Mouse (Mus musculus) liver, postnatal 0 days (tissue): ENCODE results near the gene Fhit. TPM values are rescaled to one million over a fixed set of nuclear protein-coding genes. Genes with fewer than 3 reads are reported as not detected.

Source experiments
- ATAC-seq: fragments of 200-750 bp; cut with Nextera tagmentation; 2 replicates; pipeline ENCODE4 v1.8.0; 2017; ENCODE audit warnings: mild to moderate bottlenecking, moderate library complexity
- DNase-seq: peaks from one replicate; pipeline ENCODE4 v3.0.0-alpha.2; 2016
- H3K27ac ChIP-seq: fragments of 300-500 bp; sonication (generic); 2 replicates; pipeline ENCODE4 v1.5.1; 2014; ENCODE audit warnings: antibody characterized with exemption, moderate library complexity, mild to moderate bottlenecking, low read depth
- H3K27me3 ChIP-seq: fragments of 300-500 bp; sonication (generic); 2 replicates; pipeline ENCODE4 v1.6.1; 2014; ENCODE audit warnings: low read length, control low read depth, mixed read lengths; ENCODE audit not compliant: insufficient read depth
- H3K36me3 ChIP-seq: fragments of 300-500 bp; sonication (generic); replicated peaks from 2 replicates; pipeline ENCODE4 v1.6.1; 2014; ENCODE audit warnings: mild to moderate bottlenecking, control low read depth, low read length, moderate library complexity, mixed read lengths; ENCODE audit not compliant: insufficient read depth
- H3K4me1 ChIP-seq: fragments of 300-500 bp; sonication (generic); 2 replicates; pipeline ENCODE4 v1.6.1; 2014; ENCODE audit warnings: antibody characterized with exemption, mild to moderate bottlenecking, control low read depth; ENCODE audit not compliant: insufficient read depth
- H3K4me2 ChIP-seq: fragments of 300-500 bp; sonication (generic); 2 replicates; pipeline ENCODE4 v1.6.1; 2014; ENCODE audit warnings: low read depth, mild to moderate bottlenecking, low read length, moderate library complexity, mixed read lengths
- H3K4me3 ChIP-seq: fragments of 300-500 bp; sonication (generic); 2 replicates; pipeline ENCODE4 v1.5.1; 2014; ENCODE audit warnings: low read depth, low read length
- H3K9ac ChIP-seq: fragments of 300-500 bp; sonication (generic); replicated peaks from 2 replicates; pipeline ENCODE4 v1.6.1; 2014; ENCODE audit warnings: mild to moderate bottlenecking, moderate library complexity
- H3K9me3 ChIP-seq: fragments of 300-500 bp; sonication (generic); 2 replicates; pipeline ENCODE4 v1.6.1; 2016; ENCODE audit warnings: mild to moderate bottlenecking, control low read depth, low read length, mixed read lengths
- CTCF ChIP-seq: sonication (generic); IDR thresholded peaks from 2 replicates; pipeline ENCODE4 v1.5.1; 2016; ENCODE audit warnings: antibody characterized with exemption, low read depth
- EP300 ChIP-seq: IDR thresholded peaks from 2 replicates; pipeline ENCODE4 v1.6.1; 2016; ENCODE audit warnings: antibody characterized with exemption, low read depth, mild to moderate bottlenecking
- WGBS: fragments of 180-500 bp; shearing (Covaris S2); extraction: QIAGEN DNeasy Blood & Tissue Kit; methylation state at CpG from one replicate; pipeline ENCODE4 v1.1.7; 2014; ENCODE audit not compliant: insufficient replicate concordance; 5-methylcytosine and 5-hydroxymethylcytosine counted together
- polyA plus RNA-seq: library from polyadenylated mRNA; unstranded; fragments of >200 nt; fragmentation: Nextera tagmentation; extraction: Ambion mirVana; gene quantifications from 2 replicates; pipeline ENCODE4 v1.2.1, GENCODE M21; 2015

The Fhit gene
- polyA plus RNA-seq, 1 experiment from 2014 or later = 8.1 TPM

DNA sequence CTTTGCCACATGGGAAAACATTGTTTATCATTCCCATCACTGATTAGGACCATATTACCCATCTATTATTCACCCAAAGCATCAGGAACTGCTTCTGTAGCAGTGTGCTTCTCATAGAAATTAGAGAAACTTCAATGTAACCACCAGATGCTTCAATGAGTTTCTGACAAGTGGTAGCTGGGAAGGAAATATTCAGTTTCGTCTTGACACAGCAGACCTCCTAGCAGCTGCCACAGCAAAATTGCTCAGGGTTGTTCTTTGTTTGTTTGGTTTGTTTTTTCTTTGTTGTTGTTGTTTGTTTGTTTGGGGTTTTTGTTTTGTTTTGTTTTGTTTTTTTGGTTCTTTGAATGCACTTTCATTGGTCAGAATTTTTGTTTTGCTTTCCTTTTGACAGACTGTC lies 798.5 kb downstream of the Fhit start:
- WGBS = 73% methylated on average over 1 of the region's 1 CpGs
- Histone ChIP-seq H3K9me3 (no peaks in the 10 kb centered on the region), H3K4me1 (no peaks in the 10 kb centered on the region), H3K27ac (no peak overlapping the region), H3K4me3 (no peak overlapping the region), H3K4me2 (no peak overlapping the region), H3K9ac (no peak overlapping the region), H3K36me3 (no peaks in the 10 kb centered on the region), H3K27me3 (no peaks in the 10 kb centered on the region)
- ATAC-seq = no peak
- TF ChIP-seq CTCF (no peak), EP300 (no peak)
- DNase-seq = no peak

DNA sequence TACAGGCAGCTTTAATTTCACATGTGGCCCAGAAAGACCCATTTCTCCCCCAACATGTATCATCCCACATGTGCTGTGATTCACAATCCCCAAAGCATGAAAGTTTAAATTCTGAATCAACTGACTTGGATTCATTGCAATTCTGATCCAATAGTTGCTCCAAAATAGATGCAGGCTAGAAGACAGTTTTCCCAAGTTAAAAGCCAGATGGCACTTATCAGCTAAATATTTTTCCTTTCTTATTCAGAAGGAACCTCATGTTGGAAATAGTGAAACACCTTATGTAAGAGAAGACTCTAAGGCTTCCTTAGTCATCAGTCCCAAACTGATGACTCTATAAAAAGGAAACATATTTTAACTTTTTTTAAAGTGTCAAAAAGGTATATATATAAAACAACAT lies 815.9 kb downstream of the Fhit start:
- no peak for TF ChIP-seq EP300
- no peak for TF ChIP-seq CTCF
- Histone ChIP-seq H3K9ac (no peak overlapping the region), H3K4me3 (no peak overlapping the region)

DNA sequence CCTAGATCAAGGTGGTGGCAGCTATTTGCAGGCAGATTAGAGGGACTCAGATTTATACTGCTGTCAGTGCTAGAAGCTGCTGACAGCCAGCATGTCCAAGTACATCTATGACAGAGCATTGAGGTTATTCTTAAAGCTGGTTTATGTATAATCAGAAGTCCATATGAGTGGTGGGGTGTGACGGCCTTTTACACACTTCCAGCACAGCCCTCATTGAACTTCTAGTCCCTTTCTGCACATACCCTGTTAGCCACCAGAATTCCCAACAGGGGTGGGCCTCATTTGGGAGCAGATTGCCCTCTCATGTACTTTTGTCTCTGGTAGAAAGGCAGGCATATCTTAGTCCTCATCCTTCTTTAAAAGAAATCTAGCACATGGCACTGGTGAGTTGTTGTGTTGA lies 817.8 kb downstream of the Fhit start:
- no peaks in the 10 kb centered on the region for H3K36me3 ChIP-seq
- H3K4me1 ChIP-seq = no peaks in the 10 kb centered on the region
- H3K9me3 ChIP-seq = no peaks in the 10 kb centered on the region
- no peak overlapping the region for H3K4me2 ChIP-seq
- WGBS = 61% methylated on average over 1 of the region's 1 CpGs
- no peak overlapping the region for H3K9ac ChIP-seq
- no peak overlapping the region for H3K4me3 ChIP-seq
- H3K27me3 ChIP-seq = no peaks in the 10 kb centered on the region
- no peak for DNase-seq
- TF ChIP-seq EP300 (no peak), CTCF (no peak)
- H3K27ac ChIP-seq = no peak overlapping the region
- ATAC-seq = no peak

More for the DNA sequence above, 815.9 kb downstream of the Fhit start:
- Histone ChIP-seq H3K27ac (no peak overlapping the region), H3K27me3 (no peaks in the 10 kb centered on the region), H3K4me2 (no peak overlapping the region), H3K9me3 (no peaks in the 10 kb centered on the region), H3K36me3 (no peaks in the 10 kb centered on the region), H3K4me1 (no peaks in the 10 kb centered on the region)
- no peak for DNase-seq
- ATAC-seq = no peak

DNA sequence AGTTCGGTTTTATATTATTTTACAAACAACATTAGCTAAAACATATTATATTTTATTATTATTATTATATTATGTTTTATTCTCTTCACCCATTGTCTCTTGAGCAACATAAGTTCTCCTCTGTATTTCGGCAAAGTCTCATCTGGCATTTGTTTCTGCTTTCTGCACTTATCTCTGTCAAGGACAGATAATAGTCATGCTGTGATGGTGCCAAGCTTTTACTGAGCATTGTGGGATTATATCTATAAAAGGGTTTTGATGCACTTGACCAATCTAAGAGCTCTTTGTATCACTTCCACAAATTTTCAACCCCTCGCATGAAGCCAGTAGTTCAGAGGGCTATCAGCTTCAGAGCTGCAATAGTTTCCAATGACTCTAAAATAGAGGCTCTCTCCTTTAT lies 845.1 kb downstream of the Fhit start:
- H3K4me2 ChIP-seq = no peak overlapping the region
- whole genome bisulfite sequencing = 76% methylated on average over 3 of the region's 3 CpGs
- ATAC-seq (no peak), DNase-seq (no peak)
- no peak for TF ChIP-seq CTCF
- no peak for TF ChIP-seq EP300
- no peaks in the 10 kb centered on the region for H3K9me3 ChIP-seq
- H3K27me3 ChIP-seq = no peaks in the 10 kb centered on the region
- H3K36me3 ChIP-seq = no peaks in the 10 kb centered on the region
- H3K27ac ChIP-seq = no peak overlapping the region
- no peak overlapping the region for H3K9ac ChIP-seq
- no peak overlapping the region for H3K4me3 ChIP-seq
- no peaks in the 10 kb centered on the region for H3K4me1 ChIP-seq

DNA sequence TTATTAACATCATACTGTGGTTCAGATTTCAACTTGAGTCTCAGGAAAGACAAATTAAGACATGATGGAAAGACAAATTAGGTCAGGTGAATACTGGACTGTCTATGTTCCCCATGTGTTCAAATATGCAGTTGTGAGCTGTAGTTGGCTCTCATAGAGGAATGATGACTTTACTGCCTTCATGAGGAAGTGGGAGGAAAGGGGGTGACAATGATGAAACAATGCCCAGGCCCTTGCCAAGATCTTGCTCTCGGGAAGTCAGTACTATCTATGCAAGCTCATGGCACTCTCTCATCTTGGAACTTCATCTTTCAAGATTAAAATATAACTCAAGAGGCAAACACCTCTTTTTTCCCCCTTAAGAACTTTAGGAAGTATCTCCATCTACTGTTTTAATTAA lies 849.6 kb downstream of the Fhit start:
- DNase-seq (no peak), ATAC-seq (no peak)
- no peaks in the 10 kb centered on the region for H3K36me3 ChIP-seq
- no peaks in the 10 kb centered on the region for H3K4me1 ChIP-seq
- H3K9me3 ChIP-seq = no peaks in the 10 kb centered on the region
- H3K9ac ChIP-seq = no peak overlapping the region
- no peak overlapping the region for H3K4me3 ChIP-seq
- H3K27ac ChIP-seq = no peak overlapping the region
- no peaks in the 10 kb centered on the region for H3K27me3 ChIP-seq
- H3K4me2 ChIP-seq = no peak overlapping the region
- WGBS = 48% methylated on average over 1 of the region's 1 CpGs
- TF ChIP-seq EP300 (no peak), CTCF (no peak)

DNA sequence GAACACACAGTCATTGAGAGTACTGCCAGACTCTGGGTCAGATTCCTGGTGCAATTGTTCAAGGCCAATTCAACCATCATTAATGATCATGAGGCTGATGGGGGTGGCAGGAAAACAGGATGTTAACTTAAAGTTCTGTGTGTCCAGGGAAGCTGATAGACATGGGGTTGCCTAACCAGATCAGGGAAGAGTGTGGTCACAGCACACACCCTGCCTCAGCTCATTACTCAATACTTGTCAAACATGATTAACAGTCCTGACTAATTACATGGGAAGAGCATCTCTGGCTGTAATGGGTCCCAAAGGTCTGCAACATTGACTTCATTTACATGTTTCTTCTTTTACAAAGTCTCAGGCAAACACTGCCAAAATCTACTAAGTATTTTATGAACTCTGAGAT lies 856.5 kb downstream of the Fhit start:
- H3K27ac ChIP-seq = no peak overlapping the region
- H3K4me1 ChIP-seq = no peaks in the 10 kb centered on the region
- ATAC-seq (no peak), DNase-seq (no peak)
- no peak overlapping the region for H3K9ac ChIP-seq
- TF ChIP-seq EP300 (no peak), CTCF (no peak)
- H3K27me3 ChIP-seq = no peaks in the 10 kb centered on the region
- no peak overlapping the region for H3K4me2 ChIP-seq
- H3K9me3 ChIP-seq = no peaks in the 10 kb centered on the region
- H3K36me3 ChIP-seq = no peaks in the 10 kb centered on the region
- H3K4me3 ChIP-seq = no peak overlapping the region

DNA sequence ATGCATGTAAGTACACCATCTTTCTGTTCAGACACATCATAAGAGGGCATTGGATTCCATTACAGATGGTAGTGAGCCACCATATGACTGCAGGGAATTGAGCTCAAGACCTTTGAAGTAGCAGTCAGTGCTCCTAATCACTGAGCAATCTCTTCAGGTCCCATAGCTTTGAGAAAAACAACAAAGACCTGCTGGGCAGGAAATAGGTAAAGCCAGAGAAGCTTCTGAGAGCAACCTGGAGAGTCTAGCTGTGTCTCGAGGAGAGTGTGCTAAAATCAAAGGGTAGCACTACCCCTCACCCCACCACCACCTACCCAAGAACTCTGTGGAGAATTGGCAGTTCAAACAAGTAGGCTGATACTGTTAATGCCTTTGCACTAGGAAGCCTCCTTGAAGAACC lies 860.3 kb downstream of the Fhit start:
- ATAC-seq (no peak), DNase-seq (no peak)
- H3K27ac ChIP-seq = no peak overlapping the region
- H3K9ac ChIP-seq = no peak overlapping the region
- H3K36me3 ChIP-seq = no peaks in the 10 kb centered on the region
- H3K27me3 ChIP-seq = no peaks in the 10 kb centered on the region
- H3K9me3 ChIP-seq = no peaks in the 10 kb centered on the region
- H3K4me1 ChIP-seq = no peaks in the 10 kb centered on the region
- no peak overlapping the region for H3K4me3 ChIP-seq
- H3K4me2 ChIP-seq = no peak overlapping the region
- 58% methylated on average over 1 of the region's 1 CpGs for WGBS
- TF ChIP-seq CTCF (no peak), EP300 (no peak)
